Mouse (Mus musculus) spleen, adult 18-20 months (tissue): ENCODE data around the gene Angptl2.

Experiments
- DNase-seq, 2 experiments: peaks; one replicate each; pipeline ENCODE4 v3.0.0; 2022; ENCODE audit warnings: mixed read lengths in 2 of 2

Gene Angptl2

GRCm38 (mm10) chr2:33232782-33233570, 17.1 kb downstream of the Angptl2 start:
- no peak for DNase-seq

- DNase-seq, result no peak
Observed at GRCm38 (mm10) chr2:33233856-33234255, 18.0 kb downstream of the Angptl2 start.

GRCm38 (mm10) chr2:33234848-33235247, 19.0 kb downstream of the Angptl2 start:
- DNase-seq, result no peak

GRCm38 (mm10) chr2:33237581-33237980, 21.7 kb downstream of the Angptl2 start:
- no peak for DNase-seq

GRCm38 (mm10) chr2:33244880-33245279, 29.0 kb downstream of the Angptl2 start:
- DNase-seq, result no peak

- no peak for DNase-seq
Observed at GRCm38 (mm10) chr2:33245350-33245749, 29.5 kb downstream of the Angptl2 start.

- no peak for DNase-seq
Observed at GRCm38 (mm10) chr2:33246841-33247240, 31.0 kb downstream of the Angptl2 start.

GRCm38 (mm10) chr2:33248549-33248948, 32.7 kb downstream of the Angptl2 start:
- DNase-seq, result no peak

- DNase-seq, result no peak
Observed at GRCm38 (mm10) chr2:33249922-33250633, 34.2 kb downstream of the Angptl2 start.

GRCm38 (mm10) chr2:33252751-33253150, 36.9 kb downstream of the Angptl2 start:
- DNase-seq, result no peak

GRCm38 (mm10) chr2:33253572-33254190, 37.8 kb downstream of the Angptl2 start:
- DNase-seq, result no peak

- DNase-seq, result no peak
Observed at GRCm38 (mm10) chr2:33254318-33254985, 38.6 kb downstream of the Angptl2 start.

- DNase-seq, result no peak
Observed at GRCm38 (mm10) chr2:33256769-33257537, 41.1 kb downstream of the Angptl2 start.

- no peak for DNase-seq
Observed at GRCm38 (mm10) chr2:33260772-33261171, 44.9 kb downstream of the Angptl2 start.

- no peak for DNase-seq
Observed at GRCm38 (mm10) chr2:33261475-33261874, 45.6 kb downstream of the Angptl2 start.

GRCm38 (mm10) chr2:33265793-33266192, 49.9 kb downstream of the Angptl2 start:
- no peak for DNase-seq

- no peak for DNase-seq
Observed at GRCm38 (mm10) chr2:33267075-33267474, 51.2 kb downstream of the Angptl2 start.

- no peak for DNase-seq
Observed at GRCm38 (mm10) chr2:33268384-33269131, 52.7 kb downstream of the Angptl2 start.

- no peak for DNase-seq
Observed at GRCm38 (mm10) chr2:33269132-33269493, 53.2 kb downstream of the Angptl2 start.

- DNase-seq, result no peak
Observed at GRCm38 (mm10) chr2:33270569-33270968, 54.7 kb downstream of the Angptl2 start.

GRCm38 (mm10) chr2:33271511-33271910, 55.6 kb downstream of the Angptl2 start:
- no peak for DNase-seq
